Mouse (Mus musculus): ENCODE data around the gene Srsf2.

Gene Srsf2

GRCm38 (mm10) chr11:116808811-116809395 is 44.0 kb downstream of the Srsf2 start:
- WGBS = 82% methylated on average over 11 of the region's 11 CpGs

GRCm38 (mm10) chr11:116807938-116808606 is 44.8 kb downstream of the Srsf2 start:
- WGBS = 25% methylated on average over 7 of the region's 7 CpGs

- WGBS = 65% methylated on average over 3 of the region's 3 CpGs
These were observed 45.4 kb downstream of the Srsf2 start for GRCm38 (mm10) chr11:116807526-116807925.

GRCm38 (mm10) chr11:116807116-116807515 is 45.8 kb downstream of the Srsf2 start:
- 67% methylated on average over 7 of the region's 7 CpGs for WGBS

- WGBS = 76% methylated on average over 15 of the region's 15 CpGs
These were observed 46.5 kb downstream of the Srsf2 start for GRCm38 (mm10) chr11:116806136-116807071.

GRCm38 (mm10) chr11:116802709-116803108 is 50.2 kb downstream of the Srsf2 start:
- 94% methylated on average over 5 of the region's 5 CpGs for WGBS

- 73% methylated on average over 5 of the region's 5 CpGs for WGBS
These were observed 51.8 kb downstream of the Srsf2 start for GRCm38 (mm10) chr11:116801106-116801505.

All from cerebral cortex, adult 2 months (tissue).